Mouse (Mus musculus) G1E-ER4 (cell line): ENCODE measurements around the gene Ufc1. TPM values are rescaled to one million over a fixed set of nuclear protein-coding genes. Genes with fewer than 3 reads are reported as not detected.
A peak's percentile ranks its signal among the peaks of the same experiment; 100 is the strongest.

Experiments
- GATA1 ChIP-seq: IDR thresholded peaks from one replicate; pipeline ENCODE4 v1.8.0; 2012; ENCODE audit warnings: low read length, inconsistent platforms
- polyA plus RNA-seq: library from polyadenylated mRNA; stranded (reverse); fragments of >175 nt; gene quantifications from 2 replicates; pipeline ENCODE4 v1.2.3, GENCODE M21; 2012

Ufc1 gene
- polyA plus RNA-seq, 1 experiment = 51.5 TPM

DNA sequence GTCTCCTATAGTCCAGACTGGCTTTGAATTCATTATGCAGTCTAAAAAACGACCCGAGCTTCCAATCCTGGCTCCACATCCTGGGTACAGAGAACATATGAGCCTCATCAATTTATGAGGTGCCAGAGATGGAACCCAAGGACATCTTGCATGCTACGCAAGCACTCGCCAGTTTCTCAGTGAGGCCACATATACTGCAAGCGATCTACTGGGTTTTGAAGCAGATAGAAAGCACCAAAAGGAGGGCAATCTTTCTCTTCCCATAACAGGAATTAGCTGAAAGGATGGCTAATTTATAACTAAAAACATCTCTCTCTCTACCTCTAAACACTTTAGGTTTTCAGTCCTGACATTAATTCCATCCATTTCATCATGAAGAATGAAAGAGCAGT is 922 bp downstream of the Ufc1 start:
- no peak for TF ChIP-seq GATA1

DNA sequence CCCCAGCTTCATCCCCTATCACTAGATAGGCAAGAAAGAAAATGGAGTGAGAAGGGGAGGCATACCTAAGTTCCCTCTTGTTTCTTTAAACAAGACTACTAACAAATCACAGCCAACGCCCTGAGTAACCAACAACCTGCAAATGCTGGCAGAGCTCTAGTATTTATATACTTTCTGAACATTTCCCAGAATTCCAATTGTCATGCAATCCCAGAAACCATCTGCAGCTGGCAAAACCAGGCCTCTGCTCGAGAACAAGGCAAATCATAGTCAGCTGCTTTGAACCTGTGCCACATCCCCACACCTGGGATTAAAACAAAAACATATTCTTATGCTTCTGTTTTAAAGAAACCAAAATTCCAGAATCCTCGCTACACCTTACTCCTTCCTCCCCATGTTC is 1.5 kb downstream of the Ufc1 start:
- TF ChIP-seq GATA1 = no peak

DNA sequence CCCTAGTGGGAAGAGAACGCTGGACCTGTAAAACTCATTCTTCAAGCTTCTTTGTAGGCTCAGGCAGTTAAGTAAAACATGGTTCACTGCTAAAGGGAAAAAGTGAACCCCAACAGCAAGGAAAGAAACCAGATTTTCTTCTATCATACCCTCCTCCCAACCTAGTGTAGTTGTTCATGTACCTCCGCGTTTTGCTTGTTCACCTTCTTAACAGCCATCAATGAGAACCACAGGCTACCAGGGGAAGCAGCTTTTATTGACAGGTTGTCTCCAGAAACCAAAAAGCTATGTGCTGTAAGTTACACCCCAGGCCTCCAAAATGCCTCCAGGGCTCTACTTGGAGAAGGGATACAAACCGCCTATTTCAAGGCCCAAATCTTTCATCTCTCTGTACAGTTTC is 6.5 kb downstream of the Ufc1 start:
- no peak for TF ChIP-seq GATA1

DNA sequence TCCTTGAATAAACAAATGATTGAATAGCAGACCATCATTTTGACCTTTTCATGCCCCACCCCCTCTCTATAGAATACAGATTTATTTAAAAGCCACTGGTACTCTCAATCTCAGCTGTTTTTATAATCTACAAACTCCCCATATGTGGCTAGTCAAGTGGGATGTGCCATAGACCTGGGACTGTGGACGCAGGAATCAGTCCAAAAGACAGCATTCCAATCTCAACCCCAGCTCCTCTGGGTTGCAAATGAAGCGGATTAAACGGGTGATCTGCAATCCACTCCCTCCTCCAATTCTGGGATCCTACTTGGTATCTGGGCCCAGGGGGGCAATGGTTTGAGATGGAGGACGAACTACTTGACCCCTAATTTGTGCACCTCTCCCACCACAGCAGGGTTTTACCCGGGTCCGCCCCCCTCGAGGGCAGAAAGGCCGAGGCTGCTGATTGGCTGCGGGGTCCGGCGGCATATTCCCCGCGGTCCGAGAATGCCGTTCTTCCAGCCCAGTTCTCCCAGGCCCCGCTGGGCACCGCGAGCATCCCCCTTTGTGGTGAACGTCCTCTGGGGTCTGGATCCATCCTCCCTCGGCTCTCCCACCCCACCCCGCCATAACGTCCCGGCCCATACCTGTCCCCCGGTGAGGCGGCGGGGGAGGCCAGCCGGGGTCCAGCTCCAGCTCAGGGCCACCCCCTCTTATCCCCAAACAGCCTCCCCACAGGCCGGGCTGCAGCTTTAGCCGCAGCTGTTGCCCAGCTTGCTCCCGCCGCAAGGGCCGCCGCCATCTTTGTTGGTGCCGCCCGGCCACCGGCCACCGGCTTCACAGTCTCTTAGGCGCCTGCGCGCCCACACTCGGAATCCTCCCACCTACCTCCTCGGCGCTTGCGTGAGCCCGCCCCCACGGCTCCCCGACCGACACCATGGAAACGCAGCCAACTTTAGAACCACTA is 7.4 kb downstream of the Ufc1 start, which contains the start of gene Usp21:
Gene Usp21, minus strand, starts transcription at position 856 of the 946 bp plus-strand sequence.
- no peak for TF ChIP-seq GATA1

DNA sequence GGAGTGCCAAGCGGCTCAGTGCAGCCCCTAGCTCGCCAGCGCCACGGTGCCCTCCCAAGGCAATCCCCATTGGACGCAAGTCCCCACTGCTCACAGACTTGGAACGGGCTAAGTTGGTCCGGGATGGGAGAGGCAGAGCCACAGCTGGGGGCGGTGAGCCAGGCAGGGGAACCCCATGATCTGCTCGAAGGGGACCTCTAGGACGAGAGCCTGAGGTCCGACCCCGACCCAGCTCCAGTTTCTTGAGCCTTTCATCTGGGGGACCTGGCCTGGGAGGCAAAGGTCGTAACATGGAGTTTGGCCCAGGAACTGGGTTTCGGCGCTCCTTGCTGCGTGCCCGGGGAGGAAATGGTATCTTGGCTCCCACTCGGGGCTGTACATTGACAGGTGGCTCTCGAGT is 8.3 kb downstream of the Ufc1 start:
- TF ChIP-seq GATA1 = no peak

DNA sequence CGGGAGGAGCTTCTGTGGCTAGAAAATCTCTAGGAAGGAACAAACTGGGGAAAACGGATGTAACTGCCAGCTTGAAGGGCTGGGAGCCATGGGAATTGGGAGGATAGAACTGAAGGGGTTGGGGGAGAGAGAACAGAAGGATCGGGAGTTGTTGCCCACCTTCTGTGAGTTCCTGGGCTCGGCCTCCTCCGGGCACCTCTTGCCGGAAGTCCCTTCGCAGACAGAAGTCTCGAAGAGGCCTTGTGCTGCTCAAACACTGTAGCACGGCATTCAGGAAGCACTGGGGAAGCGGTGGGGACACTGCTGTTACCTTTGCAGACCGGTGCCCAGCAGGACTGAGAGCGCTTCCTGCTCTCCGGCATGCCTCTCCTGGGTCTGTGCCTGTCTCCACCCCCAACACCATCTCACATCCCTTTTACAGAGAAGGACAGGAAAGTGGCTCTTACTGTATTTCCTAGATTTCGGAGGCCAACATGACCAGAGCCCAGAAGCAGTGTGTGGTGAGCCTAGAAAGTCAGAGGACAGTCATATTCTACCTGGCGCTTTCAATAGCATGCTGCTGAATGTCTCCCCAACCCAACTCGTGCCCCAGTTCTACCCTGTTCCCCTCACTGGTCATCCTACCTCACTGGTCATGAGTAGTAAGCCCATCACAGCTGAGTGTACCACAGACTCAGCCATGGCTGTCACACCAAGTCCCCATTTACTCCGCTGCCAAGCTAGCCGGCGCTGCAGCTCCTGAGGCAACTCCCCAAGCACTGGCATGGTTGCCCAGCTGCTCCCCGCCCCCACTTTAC is 9.5 kb downstream of the Ufc1 start:
- TF ChIP-seq GATA1 = no peak

DNA sequence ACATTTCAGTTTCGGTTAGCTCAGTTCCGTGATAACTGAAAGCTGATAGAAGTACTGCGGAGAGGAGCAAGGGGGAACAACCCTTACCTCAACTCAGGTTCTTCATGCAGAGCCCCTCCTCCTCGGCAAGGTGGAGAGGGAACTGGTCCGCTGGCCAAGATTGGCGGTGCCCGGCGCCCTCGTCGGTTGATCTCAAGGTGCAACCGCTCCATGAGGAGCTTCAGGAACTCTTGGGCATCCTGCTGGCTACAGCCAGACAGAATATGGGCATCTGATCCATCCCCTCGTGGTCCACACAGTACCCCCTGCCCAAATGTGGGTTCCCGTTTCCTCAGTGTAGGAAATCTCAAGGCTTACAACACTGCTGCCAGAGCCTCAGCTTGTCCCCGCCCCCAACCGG is 10.3 kb downstream of the Ufc1 start:
- TF ChIP-seq GATA1 = no peak

DNA sequence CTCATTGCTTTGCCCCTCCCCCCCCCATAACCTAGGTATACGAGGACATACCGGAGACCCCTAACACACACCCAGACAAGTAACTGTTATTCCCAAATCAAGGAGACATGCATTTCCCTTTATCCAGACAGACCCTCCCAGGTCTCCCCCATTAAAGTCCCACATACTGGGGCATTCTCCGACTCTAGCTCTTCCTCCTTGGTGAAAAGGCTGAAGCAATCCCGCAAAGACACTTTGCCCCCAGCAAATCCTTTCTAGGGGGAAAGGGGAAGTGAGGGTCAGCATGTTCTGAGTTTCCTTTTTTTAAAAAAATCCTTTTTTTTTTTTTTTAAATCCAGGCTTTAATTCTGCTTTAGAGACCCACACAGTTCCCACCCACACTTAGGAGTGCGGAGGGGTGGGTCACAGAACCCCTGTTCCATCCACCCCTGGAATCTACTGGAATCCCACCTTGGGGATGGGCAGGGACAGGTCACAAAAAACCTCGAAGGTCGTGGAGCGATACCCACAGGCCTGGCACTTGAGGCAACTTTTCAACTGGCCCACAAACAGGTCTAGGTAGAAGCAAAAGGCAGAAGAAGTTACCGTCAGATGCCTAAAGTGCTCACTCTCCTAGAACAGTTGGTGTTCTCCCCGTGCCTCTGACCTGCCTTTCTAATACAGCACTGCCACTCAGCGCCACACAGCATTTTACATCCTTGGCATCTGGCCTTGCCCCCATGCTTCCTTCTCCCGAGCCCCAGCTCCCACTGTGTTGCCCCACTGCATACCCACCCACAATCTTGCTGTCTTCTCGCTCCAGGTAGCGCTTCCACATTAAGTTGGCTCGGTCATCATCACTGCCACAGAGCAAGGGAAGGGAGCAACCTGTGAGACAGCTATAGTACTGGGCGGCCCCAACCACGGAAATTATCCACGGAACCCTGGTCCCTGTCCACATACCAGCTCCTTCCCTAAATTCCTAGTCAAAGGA is 11.3 kb downstream of the Ufc1 start:
- no peak for TF ChIP-seq GATA1

DNA sequence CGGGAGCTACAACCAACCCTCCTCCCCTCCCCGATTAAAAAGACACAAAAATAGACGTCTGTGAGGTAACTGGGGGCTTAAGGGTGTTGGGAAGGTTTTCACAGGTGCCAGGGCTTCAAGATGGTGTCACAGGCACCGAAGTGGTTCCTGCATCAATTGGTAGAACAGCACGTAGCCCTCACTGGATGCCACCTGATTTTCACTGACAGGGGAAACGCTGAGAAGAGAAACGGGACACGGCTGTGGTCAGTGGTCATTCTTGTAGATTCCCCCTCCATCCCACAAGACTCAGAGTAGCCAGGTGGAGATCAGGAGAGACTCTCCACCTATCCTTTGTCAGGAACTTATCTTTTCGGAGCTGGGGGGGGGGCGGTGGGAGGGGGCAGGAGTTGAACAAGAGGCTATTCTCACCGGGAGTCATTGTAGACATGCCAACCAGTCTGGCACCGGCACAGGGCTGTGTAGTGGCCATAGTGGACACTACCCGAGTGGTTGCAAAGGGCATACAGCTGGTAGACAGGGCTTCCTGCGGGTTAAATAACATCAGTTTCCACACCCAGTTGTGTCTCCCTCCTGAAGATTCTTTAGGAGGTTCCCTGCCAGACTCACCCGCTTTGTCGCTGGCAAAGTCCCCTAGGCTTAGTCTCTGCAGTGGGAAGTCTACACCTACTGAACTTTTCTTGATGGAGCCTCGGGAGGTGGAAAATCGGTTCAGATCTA is 12.6 kb downstream of the Ufc1 start:
- no peak for TF ChIP-seq GATA1

DNA sequence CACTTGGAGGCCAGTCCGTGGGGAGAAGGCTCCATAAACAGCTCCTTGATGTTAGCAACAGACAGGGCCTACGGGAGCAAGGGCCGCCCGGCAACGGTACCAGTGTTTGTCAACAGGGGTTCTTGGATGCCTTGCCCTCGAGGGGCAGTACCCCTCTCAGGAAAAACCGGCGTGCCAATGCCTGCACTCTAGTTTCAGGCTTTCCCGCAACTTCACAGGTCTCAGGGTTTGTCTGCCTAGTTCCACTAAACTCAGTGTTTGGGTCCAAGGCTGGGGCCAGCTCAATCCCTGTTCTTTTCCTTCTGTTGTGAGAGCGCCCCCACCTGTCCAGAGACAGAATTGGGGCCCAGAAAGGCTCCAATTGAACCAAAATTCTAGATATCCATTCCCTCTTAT is 13.3 kb downstream of the Ufc1 start:
- TF ChIP-seq GATA1 = no peak

DNA sequence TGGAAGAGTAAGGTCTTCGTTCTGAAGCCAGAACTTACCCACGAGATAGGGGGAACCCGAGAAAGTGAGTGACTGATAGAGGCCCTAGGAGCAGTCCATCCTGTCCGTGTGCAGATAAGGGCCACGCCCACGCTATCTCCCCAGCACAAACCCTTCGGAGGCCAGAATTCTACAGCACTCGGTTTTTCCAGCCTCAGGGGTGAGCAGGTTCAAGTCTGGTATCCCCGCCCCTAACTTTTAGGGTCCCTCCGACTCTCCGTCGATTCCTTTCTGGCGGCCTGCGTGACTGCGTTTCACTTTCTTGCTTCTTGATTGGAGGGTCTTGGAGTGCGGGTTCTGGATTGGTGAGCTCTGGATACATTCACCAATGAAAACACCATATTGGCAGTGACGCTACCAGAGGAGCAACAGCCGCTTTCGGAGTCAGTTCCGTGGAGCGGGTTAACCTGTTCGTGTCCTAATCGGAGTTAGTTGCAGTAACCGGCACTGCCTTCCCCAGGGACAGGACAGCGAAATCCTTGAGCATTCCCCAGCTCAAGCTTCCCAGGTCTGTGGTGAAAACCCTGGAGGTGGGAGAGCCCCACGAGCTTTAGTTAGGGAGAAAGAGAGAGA is 13.8 kb downstream of the Ufc1 start, which contains the start of gene Ppox:
Gene Ppox, minus strand, starts transcription at position 271 of the 612 bp plus-strand sequence.
- TF ChIP-seq GATA1 = peak; percentile 88

DNA sequence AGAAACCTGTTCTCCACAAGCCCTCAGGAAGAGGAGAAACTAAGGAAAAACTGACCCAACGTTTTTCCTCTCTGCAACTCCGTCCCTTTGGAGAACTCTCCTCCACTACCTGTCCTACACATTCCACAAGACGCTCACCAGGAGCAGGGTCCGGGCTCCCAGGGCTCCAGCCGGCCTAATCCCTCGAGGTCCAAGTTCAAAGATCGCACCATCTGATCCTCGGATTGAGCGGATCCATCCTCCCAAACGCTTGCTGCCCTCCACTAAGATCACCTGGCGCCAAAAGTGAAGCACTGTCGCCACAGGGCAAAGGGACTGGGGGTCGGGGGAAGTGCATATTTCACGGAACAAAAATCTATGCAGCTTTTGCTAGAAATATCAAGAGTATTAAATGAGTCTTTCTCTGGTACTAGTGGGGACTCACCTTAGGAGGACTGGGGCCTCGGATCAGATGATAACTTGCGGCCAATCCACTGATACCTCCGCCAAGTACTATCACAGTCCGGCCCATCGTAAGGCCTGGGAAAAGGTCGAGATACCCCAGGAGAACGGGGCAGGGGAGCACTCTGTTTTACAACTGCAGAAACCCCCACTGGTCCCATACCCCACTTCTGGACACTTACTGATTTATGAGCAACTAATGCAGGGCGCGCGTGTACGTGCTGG is 14.4 kb downstream of the Ufc1 start:
- no peak for TF ChIP-seq GATA1

DNA sequence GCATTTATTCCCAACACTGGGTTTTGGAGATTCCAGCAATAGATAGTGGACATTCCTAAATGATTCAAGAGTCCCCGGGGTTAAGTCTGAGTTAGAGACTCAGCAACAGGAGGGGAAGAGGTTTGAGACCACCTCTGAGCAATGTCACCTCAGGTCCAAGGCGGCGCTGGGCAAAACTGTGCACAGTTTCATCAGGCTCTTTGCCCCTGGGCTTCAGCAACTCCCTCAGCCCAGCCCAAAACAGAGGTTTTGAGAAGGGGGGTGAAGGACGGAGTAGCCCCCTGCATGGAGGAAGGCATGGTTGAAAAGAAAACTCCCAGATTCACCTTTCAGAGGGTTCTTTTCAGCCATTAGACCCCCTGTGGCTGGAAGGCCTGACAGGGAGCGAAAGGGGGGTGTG is 15.1 kb downstream of the Ufc1 start:
- TF ChIP-seq GATA1 = no peak
